Mouse (Mus musculus) erythroblast, embryonic 14.5 days (primary cell): ENCODE measurements around the gene Smyd3.

Source experiments
- GATA1 ChIP-seq: IDR thresholded peaks from 2 replicates; pipeline ENCODE4 v1.6.1; 2012; ENCODE audit warnings: low read length, inconsistent platforms, mixed read lengths
- TAL1 ChIP-seq: IDR thresholded peaks from 3 replicates; pipeline ENCODE4 v1.6.1; 2012; ENCODE audit warnings: low read length, inconsistent platforms, mixed read lengths

DNA sequence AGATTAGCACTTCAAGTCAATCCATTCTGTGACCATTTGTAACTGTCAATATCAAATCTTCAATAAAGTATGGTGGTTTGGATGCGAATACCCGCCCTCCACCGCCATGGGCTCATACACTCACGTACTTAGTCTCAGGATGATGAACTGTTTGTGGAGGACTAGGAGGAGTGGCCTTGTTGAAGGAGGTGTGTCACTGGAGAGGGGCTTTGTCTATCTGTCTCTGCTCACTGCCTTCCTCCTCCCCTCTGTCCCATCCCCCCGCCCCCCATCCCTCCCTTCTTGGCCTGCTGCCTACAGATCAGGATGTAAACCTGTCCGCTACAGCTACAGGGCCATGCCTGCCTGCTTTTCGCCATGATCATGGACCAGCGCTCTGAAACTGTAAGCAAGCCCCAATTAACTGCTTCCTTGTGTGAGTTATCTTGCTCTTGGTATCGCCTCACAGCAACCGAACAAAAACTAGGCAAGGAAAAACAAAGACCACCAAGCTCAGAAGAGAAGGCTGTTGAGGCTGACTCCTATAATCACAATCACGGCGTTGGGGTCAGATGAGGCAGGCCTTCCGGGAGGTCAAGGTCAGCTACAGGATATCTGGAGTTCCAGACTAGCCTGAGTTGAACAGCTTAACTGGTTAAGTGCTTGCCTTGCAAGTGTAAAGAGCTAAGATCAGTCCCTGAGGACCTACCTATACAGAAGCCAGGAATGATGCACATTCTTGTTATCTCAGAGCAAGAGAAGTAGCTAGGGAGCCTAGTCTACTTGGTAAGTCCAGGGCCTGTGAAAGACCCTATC is 7.1 kb downstream of the Smyd3 start:
- TF ChIP-seq GATA1 (no peak), TAL1 (no peak)
